Mouse (Mus musculus): ENCODE measurements around the gene Retsat.

- no peak for TF ChIP-seq CTCF (IDR thresholded peaks at IDR 0.05; ENCODE audit: low read depth)
- no peak for TF ChIP-seq EP300 (IDR thresholded peaks at IDR 0.05; ENCODE audit: low read depth)
Observed at GRCm38 (mm10) chr6:72550025-72550424, 48.2 kb upstream of the Retsat start.

Data from liver, embryonic 14.5 days (tissue).